Mouse (Mus musculus) myocyte (in vitro differentiated cells): ENCODE data around the gene 2010003K11Rik. TPM values are rescaled to one million over a fixed set of nuclear protein-coding genes. Genes with fewer than 3 reads are reported as not detected.
A peak's percentile ranks its signal among the peaks of the same experiment; 100 is the strongest.

Experiments
- H3K27me3 ChIP-seq: one replicate; pipeline ENCODE4 v1.6.1; 2011; ENCODE audit not compliant: control insufficient read depth, insufficient read depth, insufficient read length
- H3K36me3 ChIP-seq: one replicate; pipeline ENCODE4 v1.6.1; 2011; ENCODE audit not compliant: control insufficient read depth, insufficient read depth
- H3K4me2 ChIP-seq: one replicate; pipeline ENCODE4 v1.6.1; 2011; ENCODE audit warnings: low read depth, control low read depth
- H3K4me3 ChIP-seq: one replicate; pipeline ENCODE4 v1.5.1; 2011; ENCODE audit warnings: mild to moderate bottlenecking, control low read depth, moderate library complexity
- H3K79me2 ChIP-seq: one replicate; pipeline ENCODE4 v1.6.1; 2011; ENCODE audit not compliant: control insufficient read depth, insufficient read depth
- H3ac ChIP-seq: one replicate; pipeline ENCODE4 v1.6.1; 2011; ENCODE audit not compliant: control insufficient read depth, insufficient read length
- CEBPB ChIP-seq: IDR thresholded peaks from 2 replicates; pipeline ENCODE4 v1.6.1; 2011; ENCODE audit warnings: mild to moderate bottlenecking, moderate library complexity; ENCODE audit not compliant: poor library complexity, insufficient read depth, severe bottlenecking
- E2F4 ChIP-seq: IDR thresholded peaks from one replicate; pipeline ENCODE4 v1.6.1; 2011; ENCODE audit warnings: mild to moderate bottlenecking, control low read depth, moderate library complexity; ENCODE audit not compliant: insufficient read depth
- MAX ChIP-seq: IDR thresholded peaks from one replicate; pipeline ENCODE4 v1.6.1; 2011; ENCODE audit warnings: low read depth, mild to moderate bottlenecking, control low read depth
- MYOD1 ChIP-seq, 3 experiments: IDR thresholded peaks; one replicate each; pipeline ENCODE4 v1.6.1; 2011; ENCODE audit warnings: control low read depth in 2 of 3, low read depth in 2 of 3, mild to moderate bottlenecking in 2 of 3, moderate library complexity in 1 of 3; ENCODE audit not compliant: insufficient read length in 2 of 3, control insufficient read depth in 1 of 3
- MYOG ChIP-seq, 3 experiments: IDR thresholded peaks; one replicate each; pipeline ENCODE4 v1.6.1; 2011; ENCODE audit warnings: control low read depth in 2 of 3, low read depth in 2 of 3, mild to moderate bottlenecking in 2 of 3; ENCODE audit not compliant: insufficient read length in 2 of 3, control insufficient read depth in 1 of 3, insufficient read depth in 1 of 3
- POLR2A ChIP-seq: IDR thresholded peaks from one replicate; pipeline ENCODE4 v1.6.1; 2011; ENCODE audit warnings: low read depth, mild to moderate bottlenecking, control low read depth, moderate library complexity; ENCODE audit not compliant: insufficient read length
- POLR2AphosphoS2 ChIP-seq: IDR thresholded peaks from one replicate; pipeline ENCODE4 v1.6.1; 2011; ENCODE audit warnings: low read depth, control low read depth; ENCODE audit not compliant: insufficient read length
- REST ChIP-seq: IDR thresholded peaks from one replicate; pipeline ENCODE4 v1.6.1; 2011; ENCODE audit warnings: mild to moderate bottlenecking, control low read depth, moderate library complexity; ENCODE audit not compliant: insufficient read depth, insufficient read length
- SRF ChIP-seq: IDR thresholded peaks from one replicate; pipeline ENCODE4 v1.6.1; 2011; ENCODE audit warnings: low read depth; ENCODE audit not compliant: control insufficient read depth, insufficient read length
- TCF12 ChIP-seq: IDR thresholded peaks from one replicate; pipeline ENCODE4 v1.6.1; 2011; ENCODE audit warnings: mild to moderate bottlenecking, control low read depth; ENCODE audit not compliant: poor library complexity, insufficient read depth, severe bottlenecking
- TCF3 ChIP-seq: IDR thresholded peaks from one replicate; pipeline ENCODE4 v1.6.1; 2011; ENCODE audit warnings: low read depth, control low read depth; ENCODE audit not compliant: insufficient read length
- USF1 ChIP-seq: IDR thresholded peaks from one replicate; pipeline ENCODE4 v1.6.1; 2011; ENCODE audit warnings: low read depth, mild to moderate bottlenecking, control low read depth, moderate library complexity
- polyA plus RNA-seq: library from polyadenylated mRNA; unstranded; fragments of >200 nt; fragmentation: generic; extraction: Trizol; gene quantifications from one replicate; pipeline ENCODE4 v1.2.1, GENCODE M21; 2012; ENCODE audit warnings: missing spikeins

The 2010003K11Rik gene
- polyA plus RNA-seq, 1 experiment, result 0.05 TPM

DNA sequence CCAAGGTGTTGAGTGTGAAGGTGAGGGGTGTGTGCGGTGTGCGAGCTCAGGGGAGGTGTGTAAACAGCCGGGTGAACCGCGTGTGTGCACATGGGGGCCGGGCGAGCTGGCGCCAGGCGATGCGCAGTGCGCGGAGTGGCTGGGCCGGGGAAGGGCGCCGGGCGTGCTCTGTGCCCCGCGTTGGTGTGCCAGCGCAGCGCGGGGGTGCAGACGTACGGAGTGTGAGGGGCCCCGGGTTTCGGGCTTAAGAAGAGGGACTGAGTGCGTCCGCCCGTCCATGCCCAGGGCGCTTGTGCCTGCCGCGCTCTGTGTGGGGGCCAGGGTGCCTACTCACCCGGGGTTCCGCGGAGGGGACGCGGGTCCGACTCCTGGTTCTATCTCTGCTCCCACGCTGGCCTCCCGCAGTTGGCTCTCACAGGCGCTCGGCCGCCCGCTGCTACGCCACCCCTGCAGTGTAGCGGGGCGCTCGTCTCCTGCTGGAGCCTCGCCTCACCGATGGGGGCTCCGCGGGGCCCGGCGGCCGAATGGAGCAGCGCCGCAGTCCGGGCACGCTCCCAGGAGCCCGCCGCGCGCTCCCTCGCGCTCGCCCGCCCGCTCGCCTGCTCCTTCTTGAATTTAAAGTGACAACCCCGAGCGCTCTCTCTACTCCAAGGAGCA lies 21.7 kb downstream of the 2010003K11Rik start:
- Histone ChIP-seq H3ac (peak overlapping the region; percentile 48), H3K27me3 (no peaks in the 10 kb centered on the region), H3K4me2 (peak overlapping the region; percentile 79), H3K4me3 (peak overlapping the region; percentile 37), H3K79me2 (no peaks in the 10 kb centered on the region), H3K36me3 (no peaks in the 10 kb centered on the region)
- peak in 1 of 3 experiments; percentile 28 for TF ChIP-seq MYOD1 (IDR thresholded peaks at IDR 0.05; ENCODE audit: control insufficient read depth in 1 of 3, insufficient read length in 2 of 3, low read depth in 2 of 3)
- no peak for TF ChIP-seq TCF3
- TF ChIP-seq MYOG (IDR thresholded peaks at IDR 0.05; ENCODE audit: control insufficient read depth in 1 of 3, insufficient read depth in 1 of 3, insufficient read length in 2 of 3, low read depth in 2 of 3), result peak in 2 of 3 experiments; percentile 2
- TF ChIP-seq POLR2A, result peak; percentile 8

DNA sequence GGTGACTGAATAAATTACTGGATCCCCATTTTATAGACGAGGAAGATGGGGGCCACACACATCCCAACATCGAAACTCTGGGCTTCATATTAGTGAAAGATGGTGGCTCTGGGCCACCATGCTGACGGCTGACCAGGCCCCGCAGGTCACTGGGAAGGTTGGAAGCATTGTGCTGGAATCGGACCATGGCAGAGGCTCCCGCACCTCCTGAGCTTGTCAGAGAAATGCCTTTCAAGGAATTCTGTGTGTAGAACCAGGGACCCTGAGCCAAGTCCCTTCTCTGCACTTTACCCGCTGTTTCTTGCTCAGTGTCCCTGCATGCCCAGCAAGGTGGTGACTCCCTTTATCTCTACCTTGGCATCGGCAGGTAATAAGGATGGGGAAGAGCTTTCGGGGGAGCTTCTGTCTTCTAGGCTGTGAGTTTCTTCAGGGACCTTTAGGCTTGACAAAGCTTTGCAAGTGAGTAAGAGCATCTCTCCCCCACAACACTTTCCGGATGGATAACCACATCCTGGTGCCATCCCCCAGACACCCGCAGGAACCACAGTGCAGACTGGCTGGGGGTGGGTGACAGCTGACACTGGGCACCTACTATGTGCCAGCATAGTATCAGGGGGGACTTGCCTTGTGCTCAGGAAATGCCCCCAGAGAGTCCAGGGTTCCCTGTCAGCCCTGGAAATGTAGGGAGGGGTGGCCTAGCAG lies 23.0 kb downstream of the 2010003K11Rik start:
- Histone ChIP-seq H3K79me2 (no peaks in the 10 kb centered on the region), H3ac (no peak overlapping the region), H3K4me2 (peak overlapping the region; percentile 79), H3K4me3 (peak overlapping the region; percentile 37), H3K27me3 (no peaks in the 10 kb centered on the region), H3K36me3 (no peaks in the 10 kb centered on the region)
- TF ChIP-seq MYOD1 (IDR thresholded peaks at IDR 0.05; ENCODE audit: control insufficient read depth in 1 of 3, insufficient read length in 2 of 3, low read depth in 2 of 3), result peak in 2 of 3 experiments; percentile 58 to 95
- TF ChIP-seq USF1, result no peak
- TF ChIP-seq MAX, result no peak
- TF ChIP-seq POLR2A, result no peak
- no peak for TF ChIP-seq POLR2AphosphoS2
- peak in 2 of 3 experiments; percentile 40 to 84 for TF ChIP-seq MYOG (IDR thresholded peaks at IDR 0.05; ENCODE audit: control insufficient read depth in 1 of 3, insufficient read depth in 1 of 3, insufficient read length in 2 of 3, low read depth in 2 of 3)
- TF ChIP-seq TCF12, result no peak
- TF ChIP-seq REST, result no peak
- TF ChIP-seq E2F4, result no peak

DNA sequence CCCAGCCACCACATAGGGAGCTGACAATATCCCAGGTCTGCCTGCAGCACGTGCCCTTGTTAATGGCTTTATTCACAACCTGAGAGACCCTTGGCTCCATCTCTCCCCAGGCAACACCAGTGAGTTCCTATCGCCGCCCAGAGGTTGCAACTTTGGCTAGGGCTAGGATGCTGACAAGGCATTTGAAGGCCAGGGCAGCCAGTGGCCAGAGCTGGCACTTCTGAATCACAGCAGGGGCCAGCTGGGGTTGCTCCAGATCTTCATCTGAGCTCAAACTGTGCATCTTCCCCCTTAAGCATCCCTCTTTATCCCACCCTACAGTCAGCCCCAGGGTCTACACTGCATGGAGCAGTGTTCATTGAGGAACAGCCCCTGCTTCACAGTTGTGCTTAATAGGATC lies 23.6 kb downstream of the 2010003K11Rik start:
- H3K36me3 ChIP-seq, result no peaks in the 10 kb centered on the region
- H3K27me3 ChIP-seq, result no peaks in the 10 kb centered on the region
- peak overlapping the region; percentile 79 for H3K4me2 ChIP-seq
- H3K4me3 ChIP-seq, result no peak overlapping the region
- TF ChIP-seq E2F4, result no peak
- TF ChIP-seq REST, result no peak
- TF ChIP-seq POLR2AphosphoS2, result no peak
- no peak for TF ChIP-seq TCF12
- no peak for TF ChIP-seq POLR2A
- TF ChIP-seq CEBPB, result no peak
- no peak for TF ChIP-seq TCF3
- TF ChIP-seq MYOD1 (IDR thresholded peaks at IDR 0.05; ENCODE audit: control insufficient read depth in 1 of 3, insufficient read length in 2 of 3, low read depth in 2 of 3), result no peak
- no peak for TF ChIP-seq SRF
- no peak for TF ChIP-seq USF1
- no peak for TF ChIP-seq MYOG (IDR thresholded peaks at IDR 0.05; ENCODE audit: control insufficient read depth in 1 of 3, insufficient read depth in 1 of 3, insufficient read length in 2 of 3, low read depth in 2 of 3)
- TF ChIP-seq MAX, result no peak
- no peaks in the 10 kb centered on the region for H3K79me2 ChIP-seq
- H3ac ChIP-seq, result no peak overlapping the region

GRCm38 (mm10) chr19:4473549-4473948 lies 24.8 kb downstream of the 2010003K11Rik start:
- TF ChIP-seq USF1 (no peak), MYOD1 (IDR thresholded peaks at IDR 0.05; ENCODE audit: control insufficient read depth in 1 of 3, insufficient read length in 2 of 3, low read depth in 2 of 3) (no peak), SRF (no peak), E2F4 (no peak), POLR2A (no peak), REST (no peak), CEBPB (no peak), MYOG (IDR thresholded peaks at IDR 0.05; ENCODE audit: control insufficient read depth in 1 of 3, insufficient read depth in 1 of 3, insufficient read length in 2 of 3, low read depth in 2 of 3) (no peak), TCF3 (no peak), POLR2AphosphoS2 (no peak), TCF12 (no peak), MAX (no peak)
- Histone ChIP-seq H3K36me3 (no peaks in the 10 kb centered on the region), H3K4me3 (no peak overlapping the region), H3K79me2 (no peaks in the 10 kb centered on the region), H3K4me2 (no peak overlapping the region), H3ac (no peak overlapping the region), H3K27me3 (no peaks in the 10 kb centered on the region)
